Mouse (Mus musculus) layer of hippocampus, adult 8-10 months (tissue): ENCODE measurements at regions not wholly inside any gene's neighbourhood (a gene's known extent, or its start where the extent isn't known, plus 50 kb on each side); places are given as distances from the start of the nearest gene placed in this dataset.
A peak's percentile ranks its signal among the peaks of the same experiment; 100 is the strongest.

Experiments used
- DNase-seq, 2 experiments: peaks; one replicate each; pipeline ENCODE4 v3.0.0; 2022; ENCODE audit warnings: low spot score in 2 of 2

DNA sequence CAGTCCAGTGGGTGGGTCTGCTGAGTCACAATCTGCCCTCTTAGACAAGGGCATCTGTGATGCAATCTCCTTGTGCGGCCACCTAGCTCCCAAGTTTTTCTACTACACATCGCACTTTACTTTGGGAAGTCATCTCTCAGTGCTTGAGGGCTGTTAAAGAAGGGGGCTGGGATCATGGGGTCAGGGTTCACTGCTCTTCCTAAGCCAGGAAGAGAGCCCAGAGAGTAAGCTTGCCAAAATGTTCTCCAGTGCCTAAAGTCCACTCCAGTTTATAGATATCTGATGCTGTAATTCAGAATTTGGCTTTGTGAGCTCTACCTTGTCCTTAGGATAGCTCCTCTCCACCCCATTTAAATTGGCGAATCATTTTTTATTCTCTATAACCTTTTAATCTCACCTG lies 347.2 kb downstream of the Zfp619 start:
- no peak for DNase-seq

- no peak for DNase-seq
These were observed 349.3 kb downstream of the Zfp619 start for GRCm38 (mm10) chr7:39866674-39867428.

GRCm38 (mm10) chr7:39867451-39867850 lies 349.9 kb downstream of the Zfp619 start:
- DNase-seq = peak; percentile 5 to 10

DNA sequence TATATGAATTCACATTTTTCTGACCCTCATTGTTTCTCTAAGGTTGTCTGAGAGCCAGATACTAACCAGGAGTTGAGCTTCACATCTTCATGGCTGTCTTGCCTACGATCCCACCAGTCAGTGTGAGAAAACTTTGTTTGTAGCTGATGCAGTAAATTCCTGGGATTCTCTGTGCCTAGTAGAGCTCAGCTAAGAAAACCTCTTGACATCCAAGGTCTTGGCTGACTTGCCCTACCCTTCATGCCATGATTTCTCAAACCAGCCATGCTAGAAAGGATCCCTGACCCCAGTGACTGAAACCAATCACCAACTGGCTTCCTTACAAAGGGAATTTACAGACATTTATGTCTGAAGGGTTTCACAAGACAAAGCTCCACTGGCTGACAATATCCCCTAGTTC lies 364.5 kb downstream of the Zfp619 start:
- no peak for DNase-seq

DNA sequence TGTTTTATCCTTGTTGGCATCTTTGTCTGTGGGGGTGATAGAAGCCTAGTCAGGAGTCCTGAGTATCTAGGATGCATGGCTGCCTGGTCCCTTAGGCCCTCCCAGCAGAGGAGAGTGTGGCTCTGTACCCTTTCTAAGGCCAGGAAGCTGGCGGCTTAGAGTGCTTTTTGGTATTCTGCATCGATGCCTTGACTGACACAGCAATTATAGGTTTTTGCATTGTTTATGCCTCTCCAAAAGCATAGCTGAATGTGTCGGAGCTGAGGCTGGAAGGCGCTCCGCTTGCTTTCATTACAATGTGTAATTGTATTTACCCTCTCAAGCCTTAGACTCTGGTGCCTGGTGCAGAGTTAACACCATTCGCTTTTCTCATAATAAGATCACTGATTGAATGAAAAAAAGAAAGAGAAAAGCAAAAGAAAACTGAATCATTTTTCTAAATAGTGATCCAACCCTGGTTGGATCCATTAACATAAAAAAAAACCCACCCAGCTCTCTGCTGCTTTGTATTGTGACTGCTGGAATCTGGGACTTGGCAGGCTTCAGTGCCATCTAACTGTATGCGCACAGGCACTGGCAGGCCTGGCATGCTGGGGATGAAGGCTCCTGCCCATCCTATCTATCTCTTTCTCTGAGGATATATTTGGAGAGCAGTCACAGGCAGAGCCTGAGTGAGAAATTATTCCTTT lies 376.8 kb downstream of the Zfp619 start:
- peak; percentile 7 to 9 for DNase-seq

DNA sequence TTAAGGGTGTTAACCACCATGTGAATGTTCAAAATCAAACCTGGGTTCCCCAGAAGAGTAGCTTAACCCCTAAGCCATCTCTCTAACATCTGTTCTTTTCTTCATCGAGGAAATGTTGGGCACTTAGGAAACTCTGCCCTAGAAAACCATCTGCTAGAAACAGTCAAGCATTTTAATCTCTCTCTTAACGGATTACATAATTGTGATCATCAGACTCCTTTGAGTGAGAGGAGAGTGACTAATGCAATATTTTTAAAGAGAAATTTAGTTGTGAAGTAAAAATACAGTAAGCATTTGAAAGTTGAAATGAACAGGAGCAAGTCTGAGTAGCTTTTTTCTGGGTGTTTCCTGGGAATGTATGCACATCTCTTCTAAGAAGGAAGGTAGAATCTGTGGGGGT lies 379.4 kb downstream of the Zfp619 start:
- DNase-seq = no peak

- no peak for DNase-seq
These were observed 380.7 kb downstream of the Zfp619 start for GRCm38 (mm10) chr7:39898268-39898667.

DNA sequence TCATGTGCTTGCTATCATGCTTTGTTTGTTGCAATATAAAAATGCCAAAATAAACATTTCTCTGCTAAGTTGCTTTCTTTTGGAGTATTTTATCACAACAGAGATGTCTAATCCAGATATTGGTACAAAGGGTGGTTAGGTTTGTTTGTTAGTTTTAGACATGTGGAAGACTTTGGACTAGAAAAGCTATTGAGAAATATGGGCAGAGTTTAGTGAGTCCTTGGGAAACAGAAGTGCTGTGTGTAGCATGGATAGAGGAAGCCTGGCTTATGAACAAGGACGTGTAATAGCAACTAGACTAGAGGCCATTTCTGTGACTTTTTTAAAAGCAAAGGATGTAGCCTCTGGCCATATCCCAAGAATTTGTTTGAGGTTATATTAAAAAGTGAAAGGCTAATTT lies 416.4 kb downstream of the Zfp619 start:
- DNase-seq = no peak

DNA sequence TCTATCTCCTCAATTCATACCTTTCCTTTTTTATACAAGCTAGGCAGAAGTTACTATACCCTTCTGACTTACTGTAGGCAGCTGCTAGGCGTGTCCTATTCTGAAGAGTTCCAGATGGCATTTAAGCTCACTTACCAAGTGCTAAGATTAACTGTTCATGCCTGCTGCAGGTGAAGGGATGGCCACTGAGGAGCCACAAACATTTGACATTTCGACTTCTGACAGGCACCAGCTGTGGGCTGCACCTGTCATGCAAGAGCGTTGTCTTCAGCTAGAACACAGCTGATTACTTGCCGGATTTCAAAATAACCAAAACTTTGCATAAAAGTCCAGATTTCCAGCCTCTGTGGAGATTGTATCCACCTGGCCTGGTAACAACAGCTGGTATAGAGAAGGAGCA lies 419.7 kb downstream of the Zfp619 start:
- no peak for DNase-seq

- DNase-seq = no peak
These were observed 424.8 kb downstream of the Zfp619 start for GRCm38 (mm10) chr7:39942262-39942900.

DNA sequence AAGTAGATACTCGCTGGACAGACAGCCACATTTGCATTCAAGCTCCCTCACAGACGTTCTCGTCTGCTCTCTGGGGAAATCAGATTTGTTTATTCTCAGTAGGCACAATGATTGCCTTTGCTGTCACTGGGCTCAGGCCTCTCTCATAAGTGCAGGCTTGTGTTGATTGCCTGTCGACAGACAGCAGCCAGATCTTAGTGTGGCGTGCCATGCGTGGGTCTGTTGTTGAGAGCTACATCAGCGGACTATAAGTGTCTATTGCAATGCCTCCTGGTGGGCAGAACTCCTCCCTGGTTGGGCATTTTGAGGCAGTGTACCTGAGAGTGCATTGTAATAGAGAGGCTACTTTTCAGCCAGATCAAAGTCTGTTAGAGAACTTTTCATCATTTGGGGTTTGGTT lies 436.5 kb downstream of the Zfp619 start:
- DNase-seq = no peak

DNA sequence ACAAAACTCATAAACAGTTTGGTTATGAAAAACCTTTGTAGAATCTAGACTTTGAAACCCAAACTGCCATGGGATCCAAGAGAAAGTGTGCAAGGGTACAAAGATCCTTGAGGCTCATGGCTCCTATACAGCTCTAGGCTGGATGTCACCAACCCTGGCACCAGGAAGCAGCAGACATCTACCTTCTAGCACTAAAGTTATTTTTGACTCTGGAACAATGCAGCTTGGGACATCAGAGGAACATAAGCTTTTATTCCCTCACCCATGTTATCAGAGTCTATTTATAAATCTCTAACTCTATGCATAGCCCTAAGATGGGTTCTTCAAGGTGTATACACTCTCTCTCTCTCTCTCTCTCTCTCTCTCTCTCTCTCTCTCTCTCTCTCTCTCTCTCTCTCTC lies 437.4 kb downstream of the Zfp619 start:
- no peak for DNase-seq

GRCm38 (mm10) chr7:39978121-39978520 lies 460.6 kb downstream of the Zfp619 start:
- no peak for DNase-seq

- DNase-seq = no peak
These were observed 464.1 kb downstream of the Zfp619 start for GRCm38 (mm10) chr7:39981647-39982046.
